Mouse (Mus musculus) left cerebral cortex, adult 9 months (tissue): ENCODE measurements at regions not wholly inside any gene's neighbourhood (a gene's known extent, or its start where the extent isn't known, plus 50 kb on each side); places are given as distances from the start of the nearest gene placed in this dataset.
A peak's percentile ranks its signal among the peaks of the same experiment; 100 is the strongest.

Experiments
- DNase-seq, 2 experiments: peaks; one replicate each; pipeline ENCODE4 v3.0.0; 2022; ENCODE audit warnings: low spot score in 2 of 2

DNA sequence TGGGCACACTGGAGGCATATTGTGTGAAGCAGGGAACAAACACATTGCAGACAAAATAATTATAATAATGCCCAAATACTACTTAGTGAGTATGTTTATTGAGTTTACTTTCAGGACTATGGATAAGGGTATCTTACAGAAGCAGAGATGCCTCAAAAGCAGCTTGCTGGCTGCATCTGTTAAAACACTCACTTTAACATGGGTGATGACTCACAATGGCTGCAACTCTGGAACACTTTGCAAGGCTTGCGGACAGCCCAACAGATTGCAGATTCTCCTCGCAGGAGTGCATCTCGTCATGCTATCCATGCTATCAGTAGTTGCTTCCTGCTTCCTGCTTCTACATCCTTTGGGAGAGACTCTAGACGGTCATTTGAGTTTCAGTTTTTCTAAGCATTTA is 373.2 kb upstream of the Arpp21 start:
- DNase-seq = peak; percentile 9 to 57

DNA sequence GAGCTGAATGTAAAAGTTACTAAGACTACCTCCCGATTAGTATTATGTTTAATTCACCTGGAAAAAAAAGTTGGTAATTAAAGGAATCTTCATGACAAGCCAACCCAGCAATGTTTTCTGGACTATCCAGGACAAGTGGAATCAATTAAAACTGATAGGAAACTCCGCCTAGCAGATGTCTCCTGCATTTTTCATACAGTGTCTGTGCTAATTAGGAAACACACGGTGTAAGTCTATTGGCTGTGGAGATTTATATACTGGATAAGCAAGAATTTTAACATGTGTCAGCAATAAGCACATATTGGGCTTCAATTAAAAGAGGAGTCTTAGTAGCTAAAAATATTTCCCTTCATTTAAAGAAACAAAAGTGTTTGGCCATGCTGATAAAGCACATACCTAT is 371.5 kb upstream of the Arpp21 start:
- DNase-seq = no peak

- no peak for DNase-seq
Observed at GRCm38 (mm10) chr9:112595731-112596130, 360.0 kb upstream of the Arpp21 start.

GRCm38 (mm10) chr9:112590241-112590640 is 354.5 kb upstream of the Arpp21 start:
- no peak for DNase-seq

- no peak for DNase-seq
Observed at GRCm38 (mm10) chr9:112573316-112573715, 337.6 kb upstream of the Arpp21 start.

DNA sequence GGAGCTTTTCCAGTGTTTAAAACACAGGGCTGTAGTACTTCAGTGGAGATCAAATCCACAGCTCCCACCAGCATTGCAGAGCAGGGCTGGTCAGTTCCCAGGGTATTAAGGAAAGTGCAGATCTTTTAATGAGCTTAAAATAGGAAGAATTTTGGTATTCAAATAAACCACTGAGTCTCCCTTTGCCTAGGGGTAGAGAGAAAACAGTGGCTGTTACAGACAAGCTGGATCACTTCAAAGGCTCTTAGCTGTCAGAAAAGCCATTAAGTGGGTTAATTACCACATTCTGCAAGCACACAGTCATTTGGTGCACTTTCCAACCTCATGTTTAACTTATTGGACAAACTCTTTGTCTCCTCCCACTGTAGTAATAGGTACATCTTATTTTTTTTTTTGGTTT is 325.6 kb upstream of the Arpp21 start:
- DNase-seq = no peak

- no peak for DNase-seq
Observed at GRCm38 (mm10) chr9:112560226-112560625, 324.5 kb upstream of the Arpp21 start.

DNA sequence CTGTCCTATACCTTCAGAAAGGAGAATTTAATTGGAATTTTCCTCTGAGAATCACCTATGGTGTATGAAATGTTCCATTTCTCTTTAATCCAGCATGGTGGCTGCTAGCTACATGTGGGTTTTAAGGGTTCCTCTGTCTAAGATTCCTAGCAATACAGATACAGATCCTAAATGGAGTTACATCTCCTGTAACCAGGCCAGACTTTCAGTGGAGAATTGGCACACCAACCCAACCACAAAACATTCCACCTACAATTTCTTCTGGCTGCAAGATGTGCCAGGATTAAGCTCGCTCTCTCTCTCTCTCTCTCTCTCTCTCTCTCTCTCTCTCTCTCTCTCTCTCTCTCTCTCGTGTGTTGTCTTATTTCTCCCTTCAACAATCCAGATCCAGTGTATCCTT is 302.2 kb upstream of the Arpp21 start:
- peak in 1 of 2 experiments; percentile 53 for DNase-seq

- peak in 1 of 2 experiments; percentile 29 for DNase-seq
Observed at GRCm38 (mm10) chr9:112525377-112525776, 289.6 kb upstream of the Arpp21 start.

GRCm38 (mm10) chr9:112523251-112523650 is 287.5 kb upstream of the Arpp21 start:
- no peak for DNase-seq

DNA sequence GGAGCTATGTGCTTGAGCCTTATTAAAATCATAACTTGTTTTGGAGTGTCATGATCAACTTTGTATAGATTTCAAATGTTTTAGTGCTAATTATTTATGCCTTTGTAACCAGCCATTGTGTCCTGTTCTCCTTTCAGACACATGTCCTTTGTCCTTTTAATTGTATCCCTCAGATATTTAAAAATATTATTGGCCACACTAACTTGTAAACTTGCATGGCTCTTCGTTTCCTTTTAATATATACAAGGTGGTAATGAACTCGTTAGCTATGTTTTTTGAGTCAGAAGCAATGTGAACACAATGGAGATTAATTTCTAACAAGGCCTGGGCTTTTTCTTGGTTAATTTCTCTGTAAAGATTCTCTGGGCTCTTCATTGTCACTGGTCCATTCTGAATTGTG is 275.0 kb upstream of the Arpp21 start:
- no peak for DNase-seq

DNA sequence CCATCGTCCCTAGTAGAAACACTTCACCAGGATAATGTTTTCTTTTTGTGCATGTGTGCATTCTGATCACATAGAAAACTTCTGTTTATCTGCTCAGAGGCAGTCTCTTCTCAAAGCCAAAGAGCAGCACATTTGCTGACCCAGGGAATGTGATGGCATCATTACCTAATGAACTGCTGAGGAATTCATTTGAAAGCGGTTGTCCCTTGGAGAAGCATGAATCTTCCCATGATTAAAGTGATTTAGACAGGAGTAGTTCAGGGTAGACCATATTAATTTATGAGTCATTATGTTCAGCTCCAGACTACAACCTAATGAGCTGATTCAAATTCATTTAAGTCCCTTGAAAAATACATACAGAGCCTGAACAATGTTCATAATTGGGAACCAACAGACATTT is 271.1 kb upstream of the Arpp21 start:
- no peak for DNase-seq

DNA sequence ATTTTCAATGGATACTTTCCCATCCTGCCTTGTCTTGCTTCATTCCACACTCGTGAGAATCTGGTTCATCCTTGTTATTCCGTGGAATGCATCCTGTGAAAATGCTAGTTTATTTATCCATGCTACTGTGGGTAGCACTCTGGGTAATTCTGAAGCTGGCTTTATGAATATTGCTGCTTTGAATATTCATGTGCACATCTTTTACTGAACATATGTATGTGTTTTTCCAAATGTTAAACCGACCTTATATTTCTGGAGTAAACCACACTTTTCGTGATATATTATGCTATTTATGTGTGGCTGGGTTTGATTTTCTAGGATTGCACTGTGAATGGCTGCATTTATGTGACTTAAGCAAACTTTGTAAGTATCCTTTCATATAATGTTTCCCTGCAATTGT is 262.9 kb upstream of the Arpp21 start:
- DNase-seq = no peak

DNA sequence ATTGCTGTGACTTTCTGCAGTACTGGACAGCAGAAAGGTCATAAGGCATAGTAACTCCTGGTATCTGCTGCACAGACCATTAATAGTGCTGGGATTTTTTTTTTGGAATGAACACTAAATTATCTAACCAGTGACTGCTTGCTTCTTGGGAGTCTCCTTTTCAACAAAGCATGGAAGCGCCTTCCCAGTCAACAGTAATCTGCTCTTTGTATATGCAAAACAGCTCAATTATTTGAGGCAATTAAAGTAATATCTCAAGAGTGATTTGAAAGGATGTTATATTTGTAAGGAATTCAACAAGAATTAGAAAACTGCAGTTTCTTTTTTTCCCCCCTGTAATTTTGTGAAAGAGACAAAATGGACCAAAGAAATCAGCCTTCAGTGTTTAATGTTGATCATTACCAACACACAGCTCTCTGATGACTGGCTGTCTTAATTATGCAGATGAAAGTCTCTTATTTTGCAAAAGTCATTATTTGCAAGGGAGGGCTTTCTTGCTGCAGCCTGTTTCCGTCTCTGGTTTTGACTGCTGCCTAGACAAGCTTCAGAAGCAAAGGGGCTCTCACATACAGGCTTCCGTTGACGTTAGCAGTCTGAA is 260.3 kb upstream of the Arpp21 start:
- DNase-seq = no peak

DNA sequence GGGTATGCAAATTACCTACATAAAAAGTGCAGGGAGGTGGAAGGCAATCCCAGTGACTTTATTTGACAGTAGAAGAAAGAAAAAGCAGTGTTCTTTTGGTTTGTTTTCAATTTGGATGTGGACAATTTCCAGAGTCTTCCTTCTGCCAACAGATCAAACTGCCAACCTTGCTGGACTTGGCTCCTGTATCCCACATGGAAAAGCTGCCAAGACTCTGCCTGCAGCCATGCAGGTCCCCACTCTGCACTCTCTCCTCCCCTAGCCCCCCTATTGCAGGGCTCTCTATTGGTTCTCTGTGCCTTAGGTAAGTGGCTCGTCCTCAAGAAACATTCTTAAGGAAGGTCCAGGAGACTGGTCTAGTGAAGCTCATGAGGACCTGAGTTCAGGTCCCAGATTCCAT is 255.2 kb upstream of the Arpp21 start:
- no peak for DNase-seq

DNA sequence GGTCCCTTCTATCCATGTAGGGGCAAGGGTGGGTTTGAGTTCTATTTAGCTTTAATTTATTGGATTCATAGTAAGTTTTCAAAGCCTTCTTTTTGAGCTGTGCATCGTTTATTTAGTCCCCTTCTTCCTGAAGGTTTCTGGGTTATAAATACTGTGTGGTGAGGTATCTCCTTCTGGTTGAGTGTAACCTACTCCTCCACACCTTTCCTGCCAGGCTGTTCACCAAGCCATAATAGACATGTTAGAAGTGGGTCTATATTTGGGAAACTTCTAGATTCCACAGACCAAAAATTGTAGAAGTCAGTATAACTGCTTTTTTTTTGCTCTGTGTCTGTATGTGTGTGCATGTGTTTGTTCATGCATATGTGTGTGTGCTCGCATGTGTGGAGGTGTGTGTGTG is 240.9 kb upstream of the Arpp21 start:
- DNase-seq = peak in 1 of 2 experiments; percentile 41

DNA sequence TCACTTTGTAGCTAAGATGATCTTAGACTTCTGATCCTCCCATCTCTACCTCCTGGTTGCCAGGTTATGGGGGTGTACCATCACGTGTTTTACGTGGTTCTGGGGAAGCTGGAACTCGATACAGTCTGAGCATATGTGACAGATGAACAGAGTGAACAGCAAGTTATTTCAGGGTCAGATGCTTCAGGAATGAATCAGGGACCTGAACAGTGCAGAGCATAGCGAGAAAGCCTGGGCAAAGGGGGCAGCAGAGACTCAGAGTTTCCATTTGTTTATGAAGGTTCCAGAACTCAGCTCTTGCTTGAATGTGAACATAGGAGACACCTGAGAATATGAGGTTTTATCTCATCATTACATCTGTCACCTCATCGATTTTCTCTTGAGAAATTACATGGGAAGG is 221.9 kb upstream of the Arpp21 start:
- no peak for DNase-seq

DNA sequence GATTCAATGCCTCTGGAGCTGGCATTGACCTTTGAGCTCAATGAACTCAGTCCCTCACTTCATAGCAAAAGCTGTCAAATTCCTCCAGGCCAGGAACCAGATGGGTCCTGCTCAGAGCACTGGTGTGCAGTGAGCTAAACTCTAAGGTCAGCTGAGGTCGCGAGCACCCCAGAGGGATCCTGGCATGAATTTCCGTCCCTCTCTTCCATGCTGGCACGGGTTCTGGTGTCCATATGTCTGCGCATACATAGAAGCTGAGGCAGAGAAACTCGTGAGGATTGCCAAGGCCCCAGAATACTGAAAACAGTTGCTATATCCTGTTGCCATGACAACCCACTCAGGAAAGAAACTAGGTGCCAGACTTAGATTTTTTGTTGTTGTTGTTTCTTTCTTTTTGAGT is 219.0 kb upstream of the Arpp21 start:
- DNase-seq = peak; percentile 82 to 92

- no peak for DNase-seq
Observed at GRCm38 (mm10) chr9:112447515-112447914, 211.8 kb upstream of the Arpp21 start.

- no peak for DNase-seq
Observed at GRCm38 (mm10) chr9:112446981-112447380, 211.2 kb upstream of the Arpp21 start.

DNA sequence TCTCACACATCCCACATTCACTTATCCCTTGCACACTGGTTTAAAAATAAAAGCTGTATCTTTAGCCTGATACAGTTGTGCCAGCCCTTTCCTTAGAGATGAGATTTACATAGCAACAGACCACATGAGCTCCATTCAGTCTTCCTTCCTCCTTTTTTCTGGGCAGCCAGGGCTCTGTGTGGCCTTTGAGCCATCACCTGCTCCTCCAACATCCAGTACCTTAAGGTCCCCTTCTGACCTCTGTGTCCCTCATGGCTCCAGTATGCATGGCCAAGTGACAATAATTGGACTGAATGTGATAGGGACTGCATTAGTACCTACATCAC is 210.3 kb upstream of the Arpp21 start:
- no peak for DNase-seq

GRCm38 (mm10) chr9:112445230-112446026 is 209.7 kb upstream of the Arpp21 start:
- no peak for DNase-seq

DNA sequence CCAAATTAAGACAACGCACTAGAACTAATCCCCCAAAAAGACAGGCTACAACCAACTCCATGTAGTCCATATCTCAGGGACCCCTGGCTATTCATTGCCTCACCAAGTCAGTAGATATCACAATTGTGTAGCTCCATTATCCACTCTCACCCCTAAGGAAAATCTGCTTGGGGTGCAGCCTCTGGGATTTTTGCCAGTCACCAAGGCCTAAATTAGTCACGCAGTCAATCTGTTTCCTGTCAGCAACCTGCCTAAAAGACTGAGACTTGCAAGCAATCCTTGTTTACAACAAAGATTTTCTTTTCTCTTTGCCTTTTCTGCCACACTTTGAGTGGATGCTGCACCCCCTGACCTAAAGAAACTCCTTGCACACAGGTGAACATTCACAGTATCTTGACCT is 208.5 kb upstream of the Arpp21 start:
- DNase-seq = no peak

DNA sequence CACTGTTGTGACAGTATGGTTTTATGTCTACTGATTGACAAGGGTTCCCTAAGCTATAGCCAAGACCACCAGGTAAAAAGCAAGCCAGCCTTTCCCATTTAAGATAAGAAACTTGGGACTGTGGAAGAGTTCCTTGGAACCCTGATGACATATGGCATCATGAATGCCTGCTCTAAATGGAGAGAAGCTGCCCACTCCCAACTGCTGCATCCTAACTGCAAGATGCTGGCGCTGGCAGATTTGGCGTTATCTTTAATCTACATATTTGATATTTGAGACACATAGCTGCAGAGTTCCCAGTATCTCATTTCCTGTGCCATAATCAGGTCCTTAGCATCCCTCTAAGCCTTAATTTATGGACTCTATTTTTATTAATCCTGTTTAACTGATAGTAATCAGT is 200.4 kb upstream of the Arpp21 start:
- peak in 1 of 2 experiments; percentile 73 for DNase-seq
